Mouse (Mus musculus) forebrain, embryonic 15.5 days (tissue): ENCODE measurements around the gene Cwf19l1. TPM values are rescaled to one million over a fixed set of nuclear protein-coding genes. Genes with fewer than 3 reads are reported as not detected.

Experiments
- ATAC-seq: fragments of 200-750 bp; cut with Nextera tagmentation; replicated peaks from 2 replicates; pipeline ENCODE4 v1.8.0; 2017; ENCODE audit warnings: mild to moderate bottlenecking, moderate TSS enrichment, moderate library complexity
- H3K27ac ChIP-seq: fragments of 300-500 bp; sonication (generic); replicated peaks from 2 replicates; pipeline ENCODE4 v1.5.1; 2015; ENCODE audit warnings: mild to moderate bottlenecking, inconsistent platforms
- H3K27me3 ChIP-seq: fragments of 300-500 bp; sonication (generic); 2 replicates; pipeline ENCODE4 v1.6.1; 2015; ENCODE audit warnings: inconsistent platforms
- H3K36me3 ChIP-seq: fragments of 300-500 bp; sonication (generic); 2 replicates; pipeline ENCODE4 v1.6.1; 2015; ENCODE audit warnings: mild to moderate bottlenecking, inconsistent platforms
- H3K4me1 ChIP-seq: fragments of 300-500 bp; sonication (generic); 2 replicates; pipeline ENCODE4 v1.6.1; 2015; ENCODE audit warnings: inconsistent platforms
- H3K4me2 ChIP-seq: fragments of 300-500 bp; sonication (generic); replicated peaks from 2 replicates; pipeline ENCODE4 v1.6.1; 2015; ENCODE audit warnings: mild to moderate bottlenecking, inconsistent platforms
- H3K4me3 ChIP-seq: fragments of 300-500 bp; sonication (generic); 2 replicates; pipeline ENCODE4 v1.5.1; 2015; ENCODE audit warnings: mild to moderate bottlenecking, inconsistent platforms
- H3K9ac ChIP-seq: fragments of 300-500 bp; sonication (generic); replicated peaks from 2 replicates; pipeline ENCODE4 v1.6.1; 2015; ENCODE audit warnings: mild to moderate bottlenecking, inconsistent platforms
- H3K9me3 ChIP-seq: fragments of 300-500 bp; sonication (generic); 2 replicates; pipeline ENCODE4 v1.6.1; 2016; ENCODE audit warnings: inconsistent platforms
- WGBS: fragments of 180-500 bp; shearing (Covaris S2); methylation state at CpG from one replicate; pipeline ENCODE4 v1.1.7; 2015; ENCODE audit warnings: mixed read lengths; 5-methylcytosine and 5-hydroxymethylcytosine counted together
- polyA plus RNA-seq: library from polyadenylated mRNA; unstranded; fragments of >200 nt; fragmentation: Nextera tagmentation; extraction: Ambion mirVana; gene quantifications from 2 replicates; pipeline ENCODE4 v1.2.1, GENCODE M21; 2015

Gene Cwf19l1
- polyA plus RNA-seq, 1 experiment from 2014 or later = 37.2 TPM

GRCm38 (mm10) chr19:44108996-44109395 lies 26.7 kb downstream of the Cwf19l1 start:
- Histone ChIP-seq H3K27ac (no peak overlapping the region), H3K9ac (no peak overlapping the region), H3K27me3 (no peaks in the 10 kb centered on the region), H3K4me3 (no peak overlapping the region), H3K36me3 (peaks cover 38% of the 10 kb centered on the region), H3K4me2 (no peak overlapping the region), H3K9me3 (no peaks in the 10 kb centered on the region), H3K4me1 (peaks cover 25% of the 10 kb centered on the region)
- ATAC-seq = no peak

- peaks cover 27% of the 10 kb centered on the region for H3K36me3 ChIP-seq
- peaks cover 25% of the 10 kb centered on the region for H3K4me1 ChIP-seq
- peak; percentile 56 for ATAC-seq
- no peaks in the 10 kb centered on the region for H3K27me3 ChIP-seq
- no peaks in the 10 kb centered on the region for H3K9me3 ChIP-seq
- peak overlapping the region; percentile 70 for H3K27ac ChIP-seq
- WGBS = 28% methylated on average over 22 of the region's 22 CpGs
- peak overlapping the region; percentile 97 for H3K4me3 ChIP-seq
- H3K4me2 ChIP-seq = peak overlapping the region; percentile 82
- peak overlapping the region; percentile 97 for H3K9ac ChIP-seq
These were observed 27.8 kb downstream of the Cwf19l1 start for GRCm38 (mm10) chr19:44107661-44108521.

GRCm38 (mm10) chr19:44106831-44107660 lies 28.6 kb downstream of the Cwf19l1 start, which contains the start of gene Chuk:
Gene Chuk (minus strand): TSS chr19:44107480.
- Histone ChIP-seq H3K9ac (peak within 1 kb of the TSS; percentile 97), H3K27me3 (no peaks in the 10 kb centered on the region), H3K4me1 (peaks cover 25% of the 10 kb centered on the region), H3K36me3 (peaks cover 19% of the 10 kb centered on the region), H3K4me3 (peak within 1 kb of the TSS; percentile 97), H3K4me2 (peak within 1 kb of the TSS; percentile 82), H3K9me3 (no peaks in the 10 kb centered on the region), H3K27ac (peak within 1 kb of the TSS; percentile 70)
- ATAC-seq = peak; percentile 99
- WGBS = under 1% methylated on average over 67 of the region's 67 CpGs

- H3K27ac ChIP-seq = no peak overlapping the region
- no peak overlapping the region for H3K4me2 ChIP-seq
- no peak overlapping the region for H3K4me3 ChIP-seq
- 100% methylated on average over 1 of the region's 1 CpGs for WGBS
- H3K9me3 ChIP-seq = no peaks in the 10 kb centered on the region
- H3K27me3 ChIP-seq = no peaks in the 10 kb centered on the region
- H3K4me1 ChIP-seq = peaks cover 25% of the 10 kb centered on the region
- no peak overlapping the region for H3K9ac ChIP-seq
- no peak for ATAC-seq
- peaks cover 5% of the 10 kb centered on the region; the same call in 1 of the 2 replicates for H3K36me3 ChIP-seq
These were observed 31.3 kb downstream of the Cwf19l1 start for GRCm38 (mm10) chr19:44104393-44104792.

- H3K36me3 ChIP-seq = peaks cover 9% of the 10 kb centered on the region
- H3K4me2 ChIP-seq = no peak overlapping the region
- no peak overlapping the region for H3K27ac ChIP-seq
- no peak overlapping the region for H3K9ac ChIP-seq
- H3K9me3 ChIP-seq = no peaks in the 10 kb centered on the region
- no peaks in the 10 kb centered on the region for H3K27me3 ChIP-seq
- 85% methylated on average over 3 of the region's 3 CpGs for WGBS
- no peak for ATAC-seq
- H3K4me1 ChIP-seq = peaks cover 21% of the 10 kb centered on the region
- no peak overlapping the region for H3K4me3 ChIP-seq
These were observed 32.7 kb downstream of the Cwf19l1 start for GRCm38 (mm10) chr19:44103001-44103400.

- H3K4me2 ChIP-seq = no peak overlapping the region
- no peak overlapping the region for H3K27ac ChIP-seq
- no peak for ATAC-seq
- peaks cover 7% of the 10 kb centered on the region for H3K4me1 ChIP-seq
- no peak overlapping the region for H3K9ac ChIP-seq
- no peaks in the 10 kb centered on the region for H3K9me3 ChIP-seq
- no peak overlapping the region for H3K4me3 ChIP-seq
- no peaks in the 10 kb centered on the region for H3K27me3 ChIP-seq
- peaks cover 28% of the 10 kb centered on the region for H3K36me3 ChIP-seq
These were observed 34.8 kb downstream of the Cwf19l1 start for GRCm38 (mm10) chr19:44100840-44101239.

- no peak overlapping the region for H3K9ac ChIP-seq
These were observed 49.4 kb downstream of the Cwf19l1 start for GRCm38 (mm10) chr19:44086278-44086677.

GRCm38 (mm10) chr19:44080920-44081319 lies 54.8 kb downstream of the Cwf19l1 start:
- no peaks in the 10 kb centered on the region for H3K4me1 ChIP-seq
- H3K36me3 ChIP-seq = peaks cover 65% of the 10 kb centered on the region
- H3K27ac ChIP-seq = no peak overlapping the region
- no peak overlapping the region for H3K4me3 ChIP-seq
- no peak for ATAC-seq
- no peak overlapping the region for H3K4me2 ChIP-seq
- no peaks in the 10 kb centered on the region for H3K9me3 ChIP-seq
- no peaks in the 10 kb centered on the region for H3K27me3 ChIP-seq
- H3K9ac ChIP-seq = no peak overlapping the region
- WGBS = 93% methylated on average over 2 of the region's 2 CpGs

More at GRCm38 (mm10) chr19:44086278-44086677, 49.4 kb downstream of the Cwf19l1 start:
- Histone ChIP-seq H3K4me1 (no peaks in the 10 kb centered on the region), H3K27me3 (no peaks in the 10 kb centered on the region), H3K27ac (no peak overlapping the region), H3K36me3 (peaks cover 62% of the 10 kb centered on the region), H3K4me3 (no peak overlapping the region), H3K9me3 (no peaks in the 10 kb centered on the region), H3K4me2 (no peak overlapping the region)
- WGBS = 8% methylated on average over 3 of the region's 3 CpGs
- no peak for ATAC-seq

- H3K4me2 ChIP-seq = no peak overlapping the region
- no peak for ATAC-seq
- no peaks in the 10 kb centered on the region for H3K9me3 ChIP-seq
- no peak overlapping the region for H3K27ac ChIP-seq
- 90% methylated on average over 2 of the region's 2 CpGs for whole genome bisulfite sequencing
- H3K9ac ChIP-seq = no peak overlapping the region
- peaks cover 67% of the 10 kb centered on the region for H3K36me3 ChIP-seq
- no peaks in the 10 kb centered on the region for H3K27me3 ChIP-seq
- no peak overlapping the region for H3K4me3 ChIP-seq
- H3K4me1 ChIP-seq = no peaks in the 10 kb centered on the region
These were observed 55.7 kb downstream of the Cwf19l1 start for GRCm38 (mm10) chr19:44080023-44080422.

- peaks cover 58% of the 10 kb centered on the region for H3K36me3 ChIP-seq
These were observed 58.7 kb downstream of the Cwf19l1 start for GRCm38 (mm10) chr19:44077024-44077423.

GRCm38 (mm10) chr19:44076457-44076856 lies 59.2 kb downstream of the Cwf19l1 start:
- peaks cover 54% of the 10 kb centered on the region for H3K36me3 ChIP-seq
- 92% methylated on average over 9 of the region's 9 CpGs for WGBS
- H3K27ac ChIP-seq = no peak overlapping the region
- no peaks in the 10 kb centered on the region for H3K9me3 ChIP-seq
- H3K4me2 ChIP-seq = no peak overlapping the region
- no peaks in the 10 kb centered on the region for H3K4me1 ChIP-seq
- no peak overlapping the region for H3K4me3 ChIP-seq
- no peak overlapping the region for H3K9ac ChIP-seq
- H3K27me3 ChIP-seq = no peaks in the 10 kb centered on the region
- no peak for ATAC-seq

More at GRCm38 (mm10) chr19:44077024-44077423, 58.7 kb downstream of the Cwf19l1 start:
- no peak overlapping the region for H3K4me2 ChIP-seq
- H3K4me3 ChIP-seq = no peak overlapping the region
- H3K27me3 ChIP-seq = no peaks in the 10 kb centered on the region
- no peak overlapping the region for H3K27ac ChIP-seq
- H3K4me1 ChIP-seq = no peaks in the 10 kb centered on the region
- H3K9ac ChIP-seq = no peak overlapping the region
- no peak for ATAC-seq
- 92% methylated on average over 4 of the region's 4 CpGs for WGBS
- no peaks in the 10 kb centered on the region for H3K9me3 ChIP-seq

GRCm38 (mm10) chr19:44074986-44075385 lies 60.7 kb downstream of the Cwf19l1 start:
- Histone ChIP-seq H3K9me3 (no peaks in the 10 kb centered on the region), H3K4me3 (no peak overlapping the region), H3K27me3 (no peaks in the 10 kb centered on the region), H3K36me3 (peaks cover 47% of the 10 kb centered on the region), H3K9ac (no peak overlapping the region), H3K27ac (no peak overlapping the region), H3K4me1 (0 out of 2 replicates have a peak, but pooled peaks cover 2% of the 10 kb centered on the region), H3K4me2 (no peak overlapping the region)
- ATAC-seq = no peak
- WGBS = 86% methylated on average over 11 of the region's 11 CpGs
